22 mouse cellular contexts compared by ENCODE assay signal in genomic region chr6:20555320-20555883, GRCm38 (mm10).
DNase-seq lines count a peak whose midpoint lies in the region; ATAC-seq lines count a peak whose summit lies in the region.
"Had no signal": no experiment of that assay in that cellular context is flagged by ENCODE, and none has a peak within 500 bp of the region (broad histone marks: within the 10 kb centered on the region; RNA-seq: fewer than 3 reads in every experiment).

No protein-coding gene starts in this region.

- no peak overlapping the region for H3K27ac ChIP-seq in forebrain, embryonic 11.5 days (ENCODE audit: low read depth, low read length)
- H3K27ac ChIP-seq in forebrain, embryonic 12.5 days, result no peak overlapping the region
- no peak overlapping the region for H3K27ac ChIP-seq in hindbrain, embryonic 15.5 days (replicated peaks)
- no peak overlapping the region for H3K27ac ChIP-seq in hindbrain, embryonic 10.5 days
- no peak overlapping the region for H3K27ac ChIP-seq in hindbrain, embryonic 16.5 days (ENCODE audit: low read depth, low read length)
- no peak overlapping the region for H3K27ac ChIP-seq in neural tube, embryonic 14.5 days (ENCODE audit: low read depth, low read length)
- H3K27ac ChIP-seq: forebrain, embryonic 10.5 days; forebrain, embryonic 15.5 days; heart, embryonic 15.5 days had no signal

- ATAC-seq in forebrain, embryonic 11.5 days (replicated peaks; ENCODE audit: low FRiP score), result peak; percentile 42; the same call in 1 of the 2 replicates
- no peak for ATAC-seq in forebrain, embryonic 12.5 days (ENCODE audit: low FRiP score)
- peak; percentile 68; the same call in 1 of the 2 replicates for ATAC-seq in hindbrain, embryonic 15.5 days (ENCODE audit: low FRiP score, low read depth)
- ATAC-seq in hindbrain, embryonic 16.5 days, result 0 out of 2 replicates have a peak, but pooled peaks have one; percentile 40
- ATAC-seq in neural tube, embryonic 14.5 days (ENCODE audit: low read depth), result peak; percentile 89; the same call in 1 of the 2 replicates
- ATAC-seq: activated CD4-positive, CD25-positive, alpha-beta regulatory T cell, adult 4 months; forebrain, embryonic 15.5 days had no signal

- WGBS in forebrain, embryonic 11.5 days, result 66% methylated on average over 2 of the region's 2 CpGs
- 60% methylated on average over 2 of the region's 2 CpGs for WGBS in forebrain, embryonic 12.5 days
- WGBS in hindbrain, embryonic 15.5 days, result 65% methylated on average over 2 of the region's 2 CpGs
- 91% methylated on average over 2 of the region's 2 CpGs for WGBS in hindbrain, embryonic 10.5 days
- WGBS in hindbrain, embryonic 16.5 days, result 65% methylated on average over 2 of the region's 2 CpGs
- WGBS in neural tube, embryonic 14.5 days, result 30% methylated on average over 2 of the region's 2 CpGs

- no peaks in the 10 kb centered on the region for H3K4me1 ChIP-seq in forebrain, embryonic 11.5 days (replicated peaks; ENCODE audit: control insufficient read depth, insufficient read depth, low read length)
- H3K4me1 ChIP-seq in forebrain, embryonic 12.5 days, result no peaks in the 10 kb centered on the region
- no peaks in the 10 kb centered on the region for H3K4me1 ChIP-seq in hindbrain, embryonic 15.5 days (replicated peaks)
- no peaks in the 10 kb centered on the region for H3K4me1 ChIP-seq in hindbrain, embryonic 10.5 days (replicated peaks)
- H3K4me1 ChIP-seq in hindbrain, embryonic 16.5 days (ENCODE audit: control insufficient read depth, insufficient read depth, low read depth, low read length), result no peaks in the 10 kb centered on the region
- H3K4me1 ChIP-seq in neural tube, embryonic 14.5 days (ENCODE audit: control insufficient read depth, insufficient read depth, low read length), result no peaks in the 10 kb centered on the region
- H3K4me1 ChIP-seq: forebrain, embryonic 10.5 days; forebrain, embryonic 15.5 days; heart, embryonic 12.5 days; heart, embryonic 15.5 days had no signal

- H3K4me3 ChIP-seq in forebrain, embryonic 11.5 days (ENCODE audit: low read depth, low read length), result no peak overlapping the region
- H3K4me3 ChIP-seq in forebrain, embryonic 12.5 days (replicated peaks), result no peak overlapping the region
- no peak overlapping the region for H3K4me3 ChIP-seq in hindbrain, embryonic 15.5 days
- no peak overlapping the region for H3K4me3 ChIP-seq in hindbrain, embryonic 10.5 days
- H3K4me3 ChIP-seq in hindbrain, embryonic 16.5 days (ENCODE audit: low read length), result no peak overlapping the region
- no peak overlapping the region for H3K4me3 ChIP-seq in neural tube, embryonic 14.5 days (ENCODE audit: low read depth, low read length)
- H3K4me3 ChIP-seq: forebrain, embryonic 10.5 days; forebrain, embryonic 15.5 days; heart, embryonic 12.5 days; heart, embryonic 15.5 days had no signal

- H3K36me3 ChIP-seq in forebrain, embryonic 11.5 days (ENCODE audit: control insufficient read depth, insufficient read depth, low read length), result no peaks in the 10 kb centered on the region
- no peaks in the 10 kb centered on the region for H3K36me3 ChIP-seq in forebrain, embryonic 12.5 days (replicated peaks)
- H3K36me3 ChIP-seq in hindbrain, embryonic 15.5 days, result no peaks in the 10 kb centered on the region
- H3K36me3 ChIP-seq in hindbrain, embryonic 10.5 days, result no peaks in the 10 kb centered on the region
- no peaks in the 10 kb centered on the region for H3K36me3 ChIP-seq in hindbrain, embryonic 16.5 days (ENCODE audit: control insufficient read depth, insufficient read depth, low read length)
- H3K36me3 ChIP-seq in neural tube, embryonic 14.5 days (ENCODE audit: control insufficient read depth, insufficient read depth, low read length), result no peaks in the 10 kb centered on the region
- H3K36me3 ChIP-seq: forebrain, embryonic 10.5 days; forebrain, embryonic 15.5 days; heart, embryonic 12.5 days; heart, embryonic 15.5 days had no signal

- H3K9ac ChIP-seq in forebrain, embryonic 11.5 days (ENCODE audit: low read length), result no peak overlapping the region
- H3K9ac ChIP-seq in forebrain, embryonic 12.5 days, result no peak overlapping the region
- no peak overlapping the region for H3K9ac ChIP-seq in hindbrain, embryonic 15.5 days
- no peak overlapping the region for H3K9ac ChIP-seq in hindbrain, embryonic 16.5 days (ENCODE audit: low read depth, low read length)
- no peak overlapping the region for H3K9ac ChIP-seq in neural tube, embryonic 14.5 days (replicated peaks; ENCODE audit: low read depth, low read length)
- H3K9ac ChIP-seq: forebrain, embryonic 15.5 days; heart, embryonic 12.5 days; heart, embryonic 15.5 days had no signal

- H3K9me3 ChIP-seq in forebrain, embryonic 11.5 days (ENCODE audit: control insufficient read depth, low read length), result no peaks in the 10 kb centered on the region
- no peaks in the 10 kb centered on the region for H3K9me3 ChIP-seq in forebrain, embryonic 12.5 days
- H3K9me3 ChIP-seq in hindbrain, embryonic 15.5 days, result no peaks in the 10 kb centered on the region
- no peaks in the 10 kb centered on the region for H3K9me3 ChIP-seq in hindbrain, embryonic 10.5 days
- H3K9me3 ChIP-seq in hindbrain, embryonic 16.5 days (ENCODE audit: control insufficient read depth, low read length), result no peaks in the 10 kb centered on the region
- no peaks in the 10 kb centered on the region for H3K9me3 ChIP-seq in neural tube, embryonic 14.5 days (ENCODE audit: control insufficient read depth, low read length)
- H3K9me3 ChIP-seq: forebrain, embryonic 10.5 days; forebrain, embryonic 15.5 days; heart, embryonic 15.5 days had no signal

- DNase-seq in forebrain, embryonic 11.5 days (ENCODE audit: low spot score), result no peak
- DNase-seq in hindbrain, embryonic 10.5 days (ENCODE audit: low spot score), result no peak
- no peak for DNase-seq in ovary, postnatal 36 days (ENCODE audit: low spot score)
- no peak for DNase-seq in lung, postnatal 36 days
- DNase-seq: adrenal gland, adult 8-10 months; adrenal gland, postnatal 25 days; cerebellum, adult 11-12 months; cerebellum, adult 8-10 months; cerebellum, postnatal 14 days; gastrocnemius, postnatal 25 days; heart, adult 18-20 months; heart, postnatal 10 days; heart, postnatal 36 days had no signal

- no peak overlapping the region for H3K4me2 ChIP-seq in forebrain, embryonic 11.5 days (ENCODE audit: low read depth, low read length, severe bottlenecking)
- H3K4me2 ChIP-seq in forebrain, embryonic 12.5 days, result no peak overlapping the region
- no peak overlapping the region for H3K4me2 ChIP-seq in hindbrain, embryonic 15.5 days
- no peak overlapping the region for H3K4me2 ChIP-seq in hindbrain, embryonic 16.5 days (ENCODE audit: low read length)
- no peak overlapping the region for H3K4me2 ChIP-seq in neural tube, embryonic 14.5 days (ENCODE audit: low read depth, low read length)
- H3K4me2 ChIP-seq: forebrain, embryonic 15.5 days; heart, embryonic 12.5 days; heart, embryonic 15.5 days had no signal

- no peaks in the 10 kb centered on the region for H3K27me3 ChIP-seq in forebrain, embryonic 11.5 days (ENCODE audit: control insufficient read depth, insufficient read depth, low read length)
- no peaks in the 10 kb centered on the region for H3K27me3 ChIP-seq in forebrain, embryonic 12.5 days
- H3K27me3 ChIP-seq in hindbrain, embryonic 15.5 days, result no peaks in the 10 kb centered on the region
- no peaks in the 10 kb centered on the region for H3K27me3 ChIP-seq in hindbrain, embryonic 10.5 days (ENCODE audit: insufficient read depth, poor library complexity, severe bottlenecking)
- no peaks in the 10 kb centered on the region for H3K27me3 ChIP-seq in hindbrain, embryonic 16.5 days (replicated peaks; ENCODE audit: control insufficient read depth, insufficient read depth, low read length)
- H3K27me3 ChIP-seq in neural tube, embryonic 14.5 days (ENCODE audit: control insufficient read depth, insufficient read depth, low read length), result no peaks in the 10 kb centered on the region
- H3K27me3 ChIP-seq: forebrain, embryonic 15.5 days; heart, embryonic 12.5 days; heart, embryonic 15.5 days had no signal
